Mouse (Mus musculus): Measurements from ENCODE around the gene Slc38a7. TPM values are rescaled to one million over a fixed set of nuclear protein-coding genes. Genes with fewer than 3 reads are reported as not detected.

The Slc38a7 gene
- 14.9 and 20.1 TPM in 2 replicates for polyA plus RNA-seq (2012; rRNA removed)

- Histone ChIP-seq H3K27me3 (ENCODE audit: control insufficient read depth, insufficient read depth, low read length) (no peaks in the 10 kb centered on the region), H3K36me3 (ENCODE audit: control insufficient read depth, insufficient read depth, low read length) (0 out of 2 replicates have a peak, but pooled peaks cover 1% of the 10 kb centered on the region), H3K27ac (ENCODE audit: insufficient read depth, low read length) (peak within 1 kb of the TSS; percentile 24), H3K4me3 (ENCODE audit: extremely low read depth, insufficient read depth, insufficient read length) (peak within 1 kb of the TSS; percentile 79), H3K4me1 (ENCODE audit: control insufficient read depth, insufficient read depth, insufficient read length) (peaks cover 6% of the 10 kb centered on the region; the same call in 1 of the 2 replicates)
- TF ChIP-seq POLR2A (IDR thresholded peaks at IDR 0.05; ENCODE audit: low read depth, low read length): no peak
- TF ChIP-seq CTCF (IDR thresholded peaks at IDR 0.05; ENCODE audit: extremely low read depth, insufficient read depth, insufficient read length, insufficient replicate concordance): no peak
- DNase-seq (ENCODE audit: low read depth in 1 of 2, low spot score in 2 of 2): peak; percentile 72 to 82
- 14% methylated on average over 22 of the region's 22 CpGs for WGBS
These were observed at the start of gene Slc38a7 for GRCm38 (mm10) chr8:95853102-95853843. Slc38a7 (minus strand) TSS chr8:95853539.

- Histone ChIP-seq H3K27me3 (ENCODE audit: control insufficient read depth, insufficient read depth, low read length) (no peaks in the 10 kb centered on the region), H3K27ac (ENCODE audit: insufficient read depth, low read length) (no peak overlapping the region), H3K36me3 (ENCODE audit: control insufficient read depth, insufficient read depth, low read length) (no peaks in the 10 kb centered on the region), H3K4me3 (ENCODE audit: extremely low read depth, insufficient read depth, insufficient read length) (no peak overlapping the region), H3K4me1 (ENCODE audit: control insufficient read depth, insufficient read depth, insufficient read length) (no peaks in the 10 kb centered on the region)
- WGBS: 59% methylated on average over 7 of the region's 7 CpGs
- DNase-seq (ENCODE audit: low read depth in 1 of 2, low spot score in 2 of 2): no peak
- no peak for TF ChIP-seq CTCF (IDR thresholded peaks at IDR 0.05; ENCODE audit: extremely low read depth, insufficient read depth, insufficient read length, insufficient replicate concordance)
- TF ChIP-seq POLR2A (IDR thresholded peaks at IDR 0.05; ENCODE audit: low read depth, low read length): no peak
These were observed 48.5 kb upstream of the Slc38a7 start for GRCm38 (mm10) chr8:95901864-95902263.

- TF ChIP-seq POLR2A (IDR thresholded peaks at IDR 0.05; ENCODE audit: low read depth, low read length) (no peak), CTCF (IDR thresholded peaks at IDR 0.05; ENCODE audit: extremely low read depth, insufficient read depth, insufficient read length, insufficient replicate concordance) (no peak)
- H3K27me3 ChIP-seq (ENCODE audit: control insufficient read depth, insufficient read depth, low read length): no peaks in the 10 kb centered on the region
- no peak overlapping the region for H3K27ac ChIP-seq (ENCODE audit: insufficient read depth, low read length)
- DNase-seq (ENCODE audit: low read depth in 1 of 2, low spot score in 2 of 2): no peak
- H3K4me3 ChIP-seq (ENCODE audit: extremely low read depth, insufficient read depth, insufficient read length): no peak overlapping the region
- H3K36me3 ChIP-seq (ENCODE audit: control insufficient read depth, insufficient read depth, low read length): no peaks in the 10 kb centered on the region
- no peaks in the 10 kb centered on the region for H3K4me1 ChIP-seq (ENCODE audit: control insufficient read depth, insufficient read depth, insufficient read length)
- WGBS: 78% methylated on average over 5 of the region's 5 CpGs
These were observed 40.4 kb upstream of the Slc38a7 start for GRCm38 (mm10) chr8:95893701-95894100.

GRCm38 (mm10) chr8:95888285-95889136 lies 35.2 kb upstream of the Slc38a7 start, which contains the start of gene Got2:
Got2 (minus strand) TSS chr8:95888547.
- peak; percentile 83 to 87 for DNase-seq (ENCODE audit: low read depth in 1 of 2, low spot score in 2 of 2)
- Histone ChIP-seq H3K36me3 (ENCODE audit: control insufficient read depth, insufficient read depth, low read length) (no peaks in the 10 kb centered on the region), H3K27ac (ENCODE audit: insufficient read depth, low read length) (peak within 1 kb of the TSS; percentile 17)

GRCm38 (mm10) chr8:95887578-95888284 lies 34.4 kb upstream of the Slc38a7 start:
- Histone ChIP-seq H3K4me1 (ENCODE audit: control insufficient read depth, insufficient read depth, insufficient read length) (no peaks in the 10 kb centered on the region; the same call in 1 of the 2 replicates), H3K36me3 (ENCODE audit: control insufficient read depth, insufficient read depth, low read length) (no peaks in the 10 kb centered on the region), H3K27me3 (ENCODE audit: control insufficient read depth, insufficient read depth, low read length) (no peaks in the 10 kb centered on the region), H3K4me3 (ENCODE audit: extremely low read depth, insufficient read depth, insufficient read length) (peak overlapping the region; percentile 79), H3K27ac (ENCODE audit: insufficient read depth, low read length) (peak overlapping the region; percentile 17)
- WGBS: under 1% methylated on average over 38 of the region's 38 CpGs
- TF ChIP-seq POLR2A (IDR thresholded peaks at IDR 0.05; ENCODE audit: low read depth, low read length): no peak
- TF ChIP-seq CTCF (IDR thresholded peaks at IDR 0.05; ENCODE audit: extremely low read depth, insufficient read depth, insufficient read length, insufficient replicate concordance): no peak
- DNase-seq (ENCODE audit: low read depth in 1 of 2, low spot score in 2 of 2): peak in 1 of 2 experiments; percentile 56

More at GRCm38 (mm10) chr8:95888285-95889136, 35.2 kb upstream of the Slc38a7 start, which contains the start of gene Got2:
- TF ChIP-seq CTCF (IDR thresholded peaks at IDR 0.05; ENCODE audit: extremely low read depth, insufficient read depth, insufficient read length, insufficient replicate concordance) (peak; percentile 93), POLR2A (IDR thresholded peaks at IDR 0.05; ENCODE audit: low read depth, low read length) (peak; percentile 4; the same call in 1 of the 2 replicates)
- WGBS: 8% methylated on average over 30 of the region's 31 CpGs
- no peaks in the 10 kb centered on the region; the same call in 1 of the 2 replicates for H3K4me1 ChIP-seq (ENCODE audit: control insufficient read depth, insufficient read depth, insufficient read length)
- H3K4me3 ChIP-seq (ENCODE audit: extremely low read depth, insufficient read depth, insufficient read length): peak within 1 kb of the TSS; percentile 79
- H3K27me3 ChIP-seq (ENCODE audit: control insufficient read depth, insufficient read depth, low read length): no peaks in the 10 kb centered on the region
